Mouse (Mus musculus) gastrocnemius, postnatal 10 days (tissue): ENCODE measurements at regions not wholly inside any gene's neighbourhood (a gene's known extent, or its start where the extent isn't known, plus 50 kb on each side); places are given as distances from the start of the nearest gene placed in this dataset.
A peak's percentile ranks its signal among the peaks of the same experiment; 100 is the strongest.

Experiments
- DNase-seq: peaks from one replicate; pipeline ENCODE4 v3.0.0; 2021; ENCODE audit warnings: mixed read lengths

DNA sequence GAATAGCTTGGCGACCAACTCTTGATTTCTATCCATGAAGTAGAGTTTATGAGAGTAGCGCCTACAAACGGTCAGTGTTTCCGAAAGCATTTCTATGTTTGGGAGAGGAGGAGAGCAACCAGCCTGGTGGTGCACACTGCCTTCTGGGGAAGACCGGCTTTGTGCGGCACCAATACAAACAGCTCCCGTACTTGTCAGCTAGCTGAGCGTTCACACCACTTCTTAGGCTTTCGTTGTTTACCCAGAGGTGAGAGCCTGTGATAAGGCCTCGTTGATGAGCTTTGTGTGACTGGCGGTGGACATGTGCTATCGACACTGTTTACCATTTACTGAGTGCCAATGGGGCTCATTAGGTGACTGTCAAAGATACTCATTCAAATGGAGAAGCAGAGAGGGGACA lies 162.0 kb downstream of the Chic2 start:
- no peak for DNase-seq

DNA sequence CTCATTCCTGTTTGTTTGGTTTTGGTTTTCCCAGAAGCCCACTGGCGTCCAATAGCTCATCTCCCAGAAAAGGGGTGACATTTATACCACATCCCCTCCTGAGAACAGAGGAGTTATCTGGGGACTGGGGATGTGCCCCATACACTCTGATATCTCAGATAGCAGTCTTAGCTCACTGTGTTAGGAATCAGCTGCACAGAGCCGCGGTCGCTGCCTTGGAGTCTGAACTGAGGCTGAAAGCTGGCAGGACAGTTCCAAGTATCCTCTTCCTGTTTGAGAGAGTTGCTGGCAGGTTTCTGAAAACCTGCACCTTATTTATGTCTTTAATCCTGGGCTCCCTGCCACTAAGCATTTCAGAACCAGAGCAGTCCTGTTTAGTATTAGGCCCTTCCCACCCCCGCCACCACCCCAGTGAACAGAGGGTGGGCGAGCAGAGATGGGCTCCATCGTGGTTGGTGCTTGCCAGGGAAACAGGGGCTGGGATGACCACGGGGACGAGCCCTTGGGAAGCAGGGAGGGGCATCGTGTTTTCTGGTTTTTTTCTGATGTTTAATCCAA lies 163.8 kb downstream of the Chic2 start:
- peak; percentile 19 for DNase-seq

DNA sequence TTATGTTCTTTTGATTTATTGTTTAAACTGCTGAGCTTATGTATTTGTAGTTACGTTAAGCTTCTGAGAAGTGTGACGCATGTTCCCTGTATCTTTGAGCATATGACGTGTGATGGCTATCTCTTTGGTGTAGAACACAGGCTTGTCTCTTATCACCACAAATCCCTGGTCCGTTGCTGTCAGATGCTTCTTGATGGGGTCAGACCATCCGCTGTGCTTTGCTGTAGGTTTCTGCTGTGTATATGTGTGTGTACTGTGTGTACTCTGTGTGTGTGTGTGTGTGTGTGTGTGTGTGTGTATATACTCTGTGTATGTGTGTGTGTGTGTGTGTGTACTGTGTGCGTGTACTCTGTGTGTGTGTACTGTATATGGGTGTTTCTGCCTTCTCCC lies 164.5 kb downstream of the Chic2 start:
- DNase-seq, result no peak

DNA sequence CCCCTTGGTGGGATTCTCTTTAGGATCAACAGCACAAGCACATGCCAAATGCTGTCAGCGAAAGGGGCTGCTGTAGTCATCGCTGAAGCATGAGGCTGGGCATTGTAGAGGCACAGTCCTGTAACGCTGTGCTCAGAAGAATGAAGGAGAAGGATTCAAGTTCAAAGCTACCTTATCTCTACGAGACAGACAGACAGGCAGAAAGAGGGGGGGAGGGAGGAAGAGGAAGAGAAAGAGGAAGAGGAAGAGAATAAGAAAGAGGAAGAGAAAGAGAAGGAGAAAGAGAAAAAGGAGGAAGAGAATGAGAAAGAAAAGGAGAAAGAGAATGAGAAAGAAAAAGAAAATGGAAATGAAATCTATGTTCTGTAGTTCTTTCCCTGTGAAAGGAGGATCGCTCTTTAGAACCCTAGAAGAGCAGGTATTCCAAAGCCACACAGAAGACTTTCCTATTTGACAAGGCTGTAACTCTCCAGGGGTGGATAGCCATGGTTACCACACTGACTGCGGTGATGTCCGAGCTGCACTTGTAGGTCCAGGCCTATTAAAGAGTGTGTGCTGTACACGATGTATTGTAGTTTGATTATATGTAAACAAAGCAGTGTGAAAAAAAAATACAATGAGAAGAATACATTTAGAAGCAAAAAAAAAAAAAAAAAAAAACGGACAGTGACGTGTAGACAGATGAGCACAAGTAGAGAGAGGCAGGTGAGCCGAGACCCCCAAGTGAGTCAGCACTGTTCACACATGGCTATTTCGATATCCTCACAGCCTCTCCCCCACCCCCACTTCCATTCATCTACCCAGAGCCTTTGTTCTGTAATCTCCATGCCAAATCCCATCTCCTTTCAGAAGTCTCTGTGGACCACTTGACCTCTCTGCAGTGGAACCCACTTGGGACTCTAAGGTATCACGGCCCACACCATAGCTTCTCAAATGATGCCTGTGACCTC lies 165.2 kb downstream of the Chic2 start:
- DNase-seq, result no peak

DNA sequence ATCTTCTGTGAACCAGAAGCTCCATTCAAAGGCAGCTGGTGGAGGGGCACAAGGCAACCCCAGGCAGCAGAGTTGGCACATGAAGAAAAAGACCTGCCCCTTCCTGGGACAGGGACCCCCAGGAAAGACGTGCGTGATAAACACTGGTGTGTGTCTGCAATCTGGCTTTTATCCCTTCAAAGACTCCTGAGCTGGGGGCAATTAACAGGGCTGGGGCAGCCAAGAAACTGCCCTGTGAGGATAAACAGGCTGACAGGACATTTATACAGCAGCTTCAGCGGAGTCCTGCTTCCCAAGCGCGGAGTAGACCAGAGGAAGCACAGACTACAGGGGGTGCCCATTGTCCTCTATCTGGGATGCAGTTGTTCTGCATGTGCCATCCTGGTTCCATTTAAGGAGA lies 167.0 kb downstream of the Chic2 start:
- no peak for DNase-seq

DNA sequence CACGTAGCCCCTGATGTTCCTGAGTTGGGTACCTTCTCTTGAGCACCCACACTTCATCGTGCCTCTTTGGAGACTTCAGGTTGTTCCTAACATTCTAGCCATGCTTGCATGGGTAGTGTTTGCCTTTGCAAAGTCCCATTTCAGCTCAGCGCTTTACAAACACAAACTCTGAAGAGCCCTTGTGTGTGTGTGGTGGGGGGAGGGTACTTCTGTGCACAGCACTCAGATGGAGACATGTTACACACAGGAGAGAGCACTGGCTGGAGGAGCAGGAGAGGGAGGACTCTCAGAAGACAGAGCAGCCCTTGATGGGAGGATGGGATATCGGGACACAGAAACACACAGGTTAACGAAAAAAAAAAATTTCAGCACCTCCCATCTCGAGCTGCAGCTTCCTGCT lies 167.4 kb downstream of the Chic2 start:
- no peak for DNase-seq

DNA sequence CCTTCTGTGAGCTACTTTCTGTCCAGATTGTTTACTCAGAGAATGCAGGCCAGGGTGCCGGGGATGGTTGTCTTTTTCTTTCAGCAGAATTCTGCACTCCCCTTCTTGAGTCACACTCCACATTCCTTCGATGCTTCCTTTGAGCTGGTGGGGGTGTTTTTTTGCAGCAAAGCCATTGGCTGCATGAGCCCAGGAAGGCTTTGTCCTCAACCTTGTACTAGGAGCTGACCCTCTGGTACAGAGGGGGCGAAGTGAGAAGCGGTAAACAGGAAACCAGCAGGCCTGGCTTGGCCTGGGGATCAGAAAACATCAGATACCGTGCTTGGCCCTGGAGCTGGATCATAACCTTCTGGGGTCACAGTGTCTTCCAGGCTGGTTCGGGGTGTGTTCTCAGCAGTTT lies 169.9 kb downstream of the Chic2 start:
- no peak for DNase-seq

DNA sequence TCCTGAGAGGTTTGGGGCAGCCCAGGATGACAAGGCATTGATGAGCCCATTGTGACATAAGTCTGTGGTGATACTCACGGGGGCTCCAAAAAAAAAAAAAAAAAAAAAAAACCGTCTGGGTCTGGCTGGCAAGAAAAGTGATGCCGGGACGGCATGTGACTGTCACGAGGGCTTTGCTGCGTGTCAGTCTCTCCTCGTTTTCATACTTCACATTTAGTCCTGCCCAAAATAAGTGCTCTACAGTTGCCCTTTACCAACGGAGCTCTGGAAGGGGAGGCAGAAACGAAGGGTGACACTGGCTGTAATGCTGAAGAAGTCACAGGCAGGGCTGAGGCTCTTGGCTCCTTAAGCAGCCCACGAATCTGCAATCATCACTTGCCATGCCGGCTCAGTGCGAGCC lies 167.9 kb upstream of the Lnx1 start:
- DNase-seq, result no peak

DNA sequence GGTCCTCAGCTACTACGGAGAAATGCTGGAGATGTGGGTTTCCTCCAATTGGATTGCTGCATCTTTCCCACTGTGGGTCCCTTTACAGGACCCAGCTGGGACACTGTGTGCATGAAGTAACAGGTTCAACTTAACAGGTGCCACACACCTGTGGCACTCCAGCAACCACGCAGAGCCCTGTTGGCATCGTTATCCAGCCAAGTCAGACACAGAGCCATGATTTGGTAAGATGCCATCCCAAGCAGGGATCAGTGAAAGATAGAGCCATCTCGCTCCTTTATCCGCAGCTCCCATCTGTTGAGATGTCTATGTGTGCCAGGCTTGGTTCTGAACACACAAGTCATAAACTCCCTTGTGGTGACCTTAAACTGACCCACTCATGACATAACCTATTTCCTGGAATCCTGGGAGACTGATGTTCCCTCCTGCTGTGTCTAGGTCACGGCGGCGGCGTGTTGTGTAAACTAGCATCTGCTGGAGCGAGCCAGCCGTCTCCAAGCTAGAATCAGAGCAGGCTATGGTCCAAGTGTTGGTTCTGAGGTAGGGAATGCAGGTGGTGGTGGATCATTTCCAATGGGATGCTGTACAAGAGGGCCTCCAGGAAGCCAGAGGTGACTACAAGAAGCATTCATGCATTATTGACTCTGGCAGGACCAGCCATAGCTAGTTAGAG lies 164.5 kb upstream of the Lnx1 start:
- no peak for DNase-seq

DNA sequence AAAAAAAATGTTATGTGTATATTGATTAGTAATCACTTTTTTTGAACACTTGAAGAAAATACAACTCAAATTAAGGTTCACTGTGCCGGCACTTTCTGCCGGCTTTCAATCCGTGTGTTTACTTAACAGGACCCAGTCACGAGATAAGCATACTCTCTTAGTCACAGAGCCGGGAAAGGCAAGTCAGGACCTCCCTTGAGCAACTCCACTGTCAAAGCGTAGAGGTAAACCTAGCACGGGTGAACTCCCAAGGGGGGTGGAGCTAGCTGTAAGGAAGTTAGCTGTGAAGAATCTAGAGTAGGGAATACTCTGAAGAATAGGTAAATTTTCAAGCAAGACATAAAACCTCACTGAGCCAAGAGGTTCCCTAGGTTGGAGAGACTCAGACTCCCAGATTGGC lies 164.0 kb upstream of the Lnx1 start:
- no peak for DNase-seq

DNA sequence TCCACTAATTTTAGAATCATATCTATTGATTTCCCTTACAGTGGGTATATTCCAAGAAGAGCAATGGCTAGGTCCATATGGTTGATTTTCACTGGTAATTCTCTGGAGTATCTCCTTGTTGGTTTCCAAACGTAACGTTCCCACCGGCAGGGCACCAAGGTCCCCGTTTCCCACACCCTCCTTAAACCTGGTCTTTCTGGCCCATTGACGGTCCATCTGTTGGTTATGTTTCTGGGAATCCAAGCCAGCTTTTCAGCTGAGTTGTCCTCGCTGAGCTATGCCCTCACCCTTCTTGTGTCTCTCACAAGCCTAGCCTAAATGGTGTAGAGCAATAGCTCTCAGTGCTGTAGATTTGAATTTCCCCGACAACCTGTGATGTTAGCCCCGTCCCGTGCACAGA lies 162.7 kb upstream of the Lnx1 start:
- no peak for DNase-seq

DNA sequence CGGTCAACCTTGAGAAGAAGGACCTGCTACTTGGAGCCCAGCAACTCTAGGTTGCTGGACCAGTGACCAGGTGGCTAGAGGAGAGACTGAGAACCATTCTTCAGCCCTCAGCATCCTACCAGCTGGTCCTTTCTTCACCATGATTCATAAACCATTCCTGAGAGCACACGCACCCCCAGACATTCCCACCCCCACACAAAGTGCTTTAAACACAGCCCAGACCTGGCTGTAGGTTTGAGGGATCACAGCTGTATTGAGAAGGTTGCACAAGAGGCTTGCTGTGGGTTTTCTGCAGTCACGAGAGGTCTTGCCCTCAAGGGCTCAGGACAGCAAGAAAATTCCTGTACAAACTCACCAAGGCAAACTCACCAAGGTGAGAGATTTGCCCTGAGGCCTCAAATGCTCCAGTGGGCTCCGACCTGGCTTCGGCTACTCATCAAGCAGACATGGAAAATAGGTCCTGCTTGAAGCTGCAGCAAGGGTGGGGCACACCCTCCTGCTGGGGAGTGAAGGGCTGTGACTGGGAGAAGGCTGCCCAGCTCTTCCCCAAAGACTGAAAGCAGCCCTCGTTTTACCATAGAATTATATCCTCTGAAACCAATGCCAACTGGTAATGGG lies 161.9 kb upstream of the Lnx1 start:
- no peak for DNase-seq

DNA sequence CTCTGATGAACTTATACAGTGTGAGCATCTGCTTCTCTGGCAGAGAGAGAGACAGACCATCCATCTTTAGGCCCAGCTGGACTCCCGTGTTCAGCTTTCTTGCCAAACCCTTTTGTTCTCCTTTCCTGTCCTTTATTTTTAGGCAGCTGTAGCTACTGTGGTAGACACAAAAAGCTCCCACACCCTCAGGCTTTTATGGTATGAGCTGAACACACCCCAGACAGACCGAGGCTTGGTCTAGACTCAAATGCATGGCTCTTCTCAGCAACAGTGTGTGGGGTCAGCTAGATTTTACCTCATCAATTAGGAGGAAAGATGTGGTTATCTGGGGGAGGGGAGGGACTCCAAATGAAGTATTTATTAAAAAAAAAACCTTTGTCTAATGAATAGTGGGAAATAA lies 158.6 kb upstream of the Lnx1 start:
- no peak for DNase-seq

DNA sequence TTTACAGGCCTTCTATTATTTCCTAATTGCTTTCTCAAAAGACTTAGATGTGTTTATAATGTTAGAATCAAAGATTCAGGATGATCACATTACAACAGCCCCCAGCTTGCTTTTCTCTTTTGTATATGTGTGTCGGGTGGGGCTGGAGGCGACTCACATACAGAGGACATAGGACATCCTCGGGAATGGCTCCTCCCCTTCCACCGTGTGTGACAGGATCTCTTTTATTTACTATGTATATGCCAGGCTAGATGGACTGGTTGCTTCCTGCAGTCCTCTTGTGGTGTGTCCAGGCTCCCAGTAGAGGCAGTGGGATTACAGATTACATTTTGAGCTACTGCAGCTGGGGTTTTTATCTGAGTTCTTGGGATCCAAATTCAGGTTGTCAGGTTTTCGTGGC lies 155.1 kb upstream of the Lnx1 start:
- no peak for DNase-seq

DNA sequence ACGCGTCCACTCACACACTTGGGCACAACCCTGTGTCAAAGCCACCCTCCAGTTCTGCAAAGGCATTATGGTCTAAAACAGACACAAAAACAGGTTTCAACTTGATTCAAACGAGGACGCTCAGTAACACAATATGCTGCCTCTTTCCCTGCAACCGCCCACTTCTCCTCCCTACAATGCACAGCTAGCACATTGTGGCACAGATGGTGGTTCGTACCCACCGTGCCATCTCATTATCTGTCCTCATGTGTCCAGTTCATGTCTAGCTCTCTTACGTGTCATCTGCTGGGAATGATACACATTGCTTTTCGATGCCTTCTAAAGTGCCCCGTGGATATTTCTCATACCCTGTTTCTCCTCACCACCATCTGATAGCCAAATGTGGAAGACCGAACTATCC lies 154.4 kb upstream of the Lnx1 start:
- no peak for DNase-seq

DNA sequence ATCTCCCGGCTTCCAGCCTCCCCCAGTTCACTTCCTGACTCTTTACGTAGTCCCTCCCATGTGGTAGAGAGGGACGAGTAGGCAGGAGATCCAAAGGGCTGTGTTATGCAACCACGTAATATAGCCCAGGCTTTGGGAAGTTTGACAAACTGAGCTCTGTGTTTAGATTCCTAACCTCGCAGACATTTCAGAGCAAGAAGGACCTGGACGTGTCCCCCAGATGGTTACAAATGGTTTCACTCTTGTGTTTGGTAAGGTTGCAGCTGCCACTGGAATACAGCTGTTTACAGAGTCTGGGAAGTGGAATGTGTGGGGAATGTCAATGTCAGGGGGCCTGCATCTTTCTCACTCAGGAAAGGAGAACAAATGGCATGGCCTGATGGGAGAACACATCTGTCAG lies 145.1 kb upstream of the Lnx1 start:
- DNase-seq, result no peak

DNA sequence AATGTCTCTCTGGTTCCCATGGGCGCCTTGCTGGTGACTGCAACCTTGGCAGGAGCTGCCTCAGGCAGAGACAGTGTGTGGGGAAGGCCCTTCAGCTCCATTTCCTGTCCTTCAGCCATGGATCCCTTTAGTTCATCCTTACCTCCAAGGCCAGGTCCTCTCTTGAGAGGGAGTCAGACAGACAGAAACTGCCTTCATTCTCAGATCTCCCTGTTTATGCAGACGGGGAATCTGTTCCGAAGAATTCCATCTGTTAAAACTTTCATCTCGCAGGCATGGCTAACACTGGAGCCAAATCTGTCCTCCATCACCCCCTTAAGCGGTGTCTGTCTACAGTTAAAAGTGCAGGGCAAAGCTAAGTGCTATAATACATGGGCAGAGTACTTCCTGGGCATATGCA lies 144.0 kb upstream of the Lnx1 start:
- DNase-seq, result no peak

DNA sequence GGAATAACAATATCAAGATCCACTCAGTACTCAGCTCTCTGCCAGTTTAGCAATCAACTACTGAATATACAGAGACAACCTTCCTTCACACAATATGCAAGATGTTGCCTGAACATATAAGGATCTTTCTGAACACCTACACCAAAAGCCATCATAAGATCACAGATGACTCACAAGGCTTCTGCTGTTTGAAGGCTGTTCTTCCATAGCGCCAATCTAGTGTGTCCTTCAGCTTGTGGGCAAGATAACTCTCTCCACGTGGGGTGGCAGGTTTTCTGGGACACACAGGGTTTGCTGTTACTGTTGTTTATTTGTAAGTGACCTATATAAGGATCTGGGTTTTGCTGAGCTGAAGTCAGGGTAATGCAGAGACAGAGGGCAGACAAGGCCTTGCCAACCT lies 131.7 kb upstream of the Lnx1 start:
- DNase-seq, result no peak

DNA sequence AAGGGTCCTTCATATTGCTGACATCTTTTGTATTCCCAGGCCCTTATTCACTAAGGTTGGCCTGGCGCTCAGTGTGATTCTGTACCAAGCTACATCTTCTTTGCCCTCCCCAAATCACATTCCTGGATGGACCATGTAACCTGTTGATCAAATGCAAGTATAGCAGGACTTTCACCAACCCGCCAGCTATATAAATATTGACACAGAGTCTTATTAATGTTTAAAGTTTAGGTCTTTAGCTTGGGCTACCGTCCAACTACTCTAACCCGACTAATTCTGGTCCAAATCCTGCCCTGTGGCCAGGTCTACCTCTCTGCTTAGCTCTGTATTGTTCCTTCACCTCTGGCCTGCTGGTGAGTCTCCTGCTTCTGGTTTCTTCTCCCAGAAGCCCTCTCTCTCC lies 131.2 kb upstream of the Lnx1 start:
- no peak for DNase-seq

DNA sequence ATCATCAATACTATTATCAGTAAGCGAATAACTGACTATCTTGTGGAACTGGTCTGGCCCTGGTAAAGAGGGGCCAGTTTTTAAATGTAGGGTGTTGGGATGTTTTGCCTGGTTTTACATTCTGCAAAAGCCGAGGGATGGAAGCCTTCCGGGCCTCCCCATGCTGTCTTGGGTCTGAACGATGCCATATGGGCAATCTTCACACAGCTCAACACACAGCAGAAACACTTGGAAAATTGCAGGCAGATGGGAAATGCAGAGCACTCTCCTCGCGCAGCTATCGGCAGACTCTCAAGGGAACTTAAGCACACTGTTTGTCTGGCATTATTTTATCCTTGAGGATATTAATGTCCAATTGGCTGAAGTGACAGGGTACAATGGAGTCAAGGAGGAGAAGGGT lies 129.3 kb upstream of the Lnx1 start:
- DNase-seq, result no peak

DNA sequence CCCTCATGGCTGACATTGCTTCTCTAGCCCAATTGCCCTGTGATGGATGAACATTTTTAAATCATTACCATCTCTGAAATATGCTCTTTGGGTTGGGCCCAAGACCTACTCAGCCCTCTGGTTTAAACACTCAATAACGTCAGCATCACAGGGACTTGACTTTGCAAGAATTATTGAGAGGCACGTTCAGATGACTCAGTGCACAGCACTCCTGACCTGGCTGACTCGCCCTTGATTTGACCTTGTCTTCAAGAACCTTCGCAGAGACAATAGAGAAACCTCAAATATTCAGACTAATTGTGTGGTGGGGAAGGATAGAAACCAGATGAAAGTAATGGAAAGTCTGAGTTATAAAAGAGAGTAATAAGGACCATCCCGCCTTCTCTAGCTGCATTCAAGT lies 127.9 kb upstream of the Lnx1 start:
- DNase-seq, result no peak

DNA sequence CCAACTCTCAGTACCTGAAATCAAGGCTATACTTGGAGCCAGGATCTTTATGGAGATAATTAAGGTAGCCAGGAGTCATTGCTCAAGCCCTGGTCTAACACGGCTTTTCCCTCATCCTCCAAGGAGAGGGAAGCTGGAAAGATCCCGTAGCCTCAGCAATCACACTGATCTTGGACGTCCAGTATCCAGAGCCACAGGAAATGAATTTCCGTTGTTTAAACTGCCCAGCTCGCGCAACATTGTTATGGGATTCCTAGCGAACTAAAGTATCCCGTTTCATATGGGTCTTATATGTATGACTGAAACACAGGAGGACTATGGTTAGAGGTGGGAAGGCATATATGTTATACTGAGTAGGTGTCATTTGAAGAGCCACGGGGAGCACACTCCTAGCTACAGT lies 126.3 kb upstream of the Lnx1 start:
- DNase-seq, result no peak

DNA sequence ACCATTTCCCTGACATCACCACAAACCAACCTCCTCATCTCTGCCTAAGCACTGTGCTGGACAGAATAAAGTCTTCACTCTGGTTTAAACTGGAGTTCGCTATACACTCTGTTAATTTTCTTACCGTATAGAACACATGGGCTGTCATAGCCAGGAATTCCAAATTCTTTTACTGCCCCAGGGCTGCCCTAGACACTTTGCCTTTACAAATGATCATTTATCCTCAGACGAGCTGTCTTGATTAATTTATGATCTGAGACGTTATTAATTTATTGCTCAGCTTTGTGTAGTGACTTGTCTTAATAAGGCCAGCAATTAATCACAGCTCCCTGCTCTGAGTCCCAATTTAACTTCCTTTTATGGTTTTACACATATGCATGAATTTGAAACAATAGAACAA lies 125.2 kb upstream of the Lnx1 start:
- no peak for DNase-seq
